Mouse (Mus musculus) retina, embryonic 14.5 days (tissue): Measurements from ENCODE around the gene Isg20l2.

ENCODE experiments used
- DNase-seq: peaks from one replicate; pipeline ENCODE4 v3.0.0-alpha.2; 2015; ENCODE audit warnings: low spot score

Isg20l2 gene

GRCm38 (mm10) chr3:87948378-87949265 lies 18.5 kb downstream of the Isg20l2 start, which contains the start of gene Crabp2:
Gene Crabp2 (plus strand): TSS chr3:87948666.
- DNase-seq, result peak; percentile 77

- peak; percentile 45 for DNase-seq
Observed at GRCm38 (mm10) chr3:87949266-87949954, 19.3 kb downstream of the Isg20l2 start.

GRCm38 (mm10) chr3:87949955-87950515 lies 19.9 kb downstream of the Isg20l2 start:
- peak; percentile 41 for DNase-seq

- no peak for DNase-seq
Observed at GRCm38 (mm10) chr3:87951946-87952345, 21.8 kb downstream of the Isg20l2 start.

GRCm38 (mm10) chr3:87952440-87952839 lies 22.3 kb downstream of the Isg20l2 start:
- no peak for DNase-seq

- DNase-seq, result no peak
Observed at GRCm38 (mm10) chr3:87958056-87958455, 27.9 kb downstream of the Isg20l2 start.

GRCm38 (mm10) chr3:87958476-87958875 lies 28.4 kb downstream of the Isg20l2 start:
- no peak for DNase-seq

- no peak for DNase-seq
Observed at GRCm38 (mm10) chr3:87958967-87959366, 28.9 kb downstream of the Isg20l2 start.

GRCm38 (mm10) chr3:87959371-87959770 lies 29.3 kb downstream of the Isg20l2 start:
- DNase-seq, result no peak

- DNase-seq, result no peak
Observed at GRCm38 (mm10) chr3:87960191-87960585, 30.1 kb downstream of the Isg20l2 start.

GRCm38 (mm10) chr3:87960586-87961191 lies 30.6 kb downstream of the Isg20l2 start:
- peak; percentile 97 for DNase-seq

- DNase-seq, result peak; percentile 87
Observed at GRCm38 (mm10) chr3:87970184-87970938, 40.2 kb downstream of the Isg20l2 start.

- DNase-seq, result peak; percentile 93
Observed at GRCm38 (mm10) chr3:87970939-87971488, 40.9 kb downstream of the Isg20l2 start, which contains the start of gene Nes. Gene Nes (plus strand): TSS chr3:87971078.

GRCm38 (mm10) chr3:87971489-87972202 lies 41.5 kb downstream of the Isg20l2 start:
- DNase-seq, result no peak

GRCm38 (mm10) chr3:87972203-87972664 lies 42.1 kb downstream of the Isg20l2 start:
- no peak for DNase-seq

GRCm38 (mm10) chr3:87972776-87973175 lies 42.7 kb downstream of the Isg20l2 start:
- no peak for DNase-seq

- DNase-seq, result no peak
Observed at GRCm38 (mm10) chr3:87973593-87974380, 43.7 kb downstream of the Isg20l2 start.

- peak; percentile 84 for DNase-seq
Observed at GRCm38 (mm10) chr3:87974381-87974987, 44.4 kb downstream of the Isg20l2 start.

GRCm38 (mm10) chr3:87979493-87979892 lies 49.4 kb downstream of the Isg20l2 start:
- no peak for DNase-seq
